Mouse (Mus musculus) MEL-GATA-1-ER (cell line): Measurements from ENCODE around the gene Tmem169.

ENCODE experiments used
- DNase-seq: peaks from one replicate; pipeline ENCODE4 v3.0.0-alpha.2; 2012; ENCODE audit warnings: low read depth; ENCODE audit errors: extremely low read depth

The Tmem169 gene

DNA sequence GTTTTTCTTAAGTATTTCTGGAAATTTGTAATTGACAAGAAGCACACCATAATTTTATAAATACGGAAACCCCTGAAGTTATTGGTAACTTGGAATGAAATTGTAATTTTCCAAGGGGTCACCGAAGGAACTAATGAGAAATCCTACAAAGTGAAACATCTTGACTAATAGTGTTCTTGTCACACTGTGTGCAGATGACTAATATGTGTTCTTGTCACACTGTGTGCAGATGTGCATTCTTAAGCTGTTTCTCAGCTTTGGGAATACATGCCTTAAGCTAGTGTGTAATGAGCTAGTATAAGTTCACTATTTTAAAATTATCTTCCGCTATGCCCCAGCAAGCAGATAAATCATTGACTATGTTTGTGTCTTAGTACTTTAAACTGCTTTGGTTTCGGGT is 39.1 kb downstream of the Tmem169 start:
- no peak for DNase-seq

DNA sequence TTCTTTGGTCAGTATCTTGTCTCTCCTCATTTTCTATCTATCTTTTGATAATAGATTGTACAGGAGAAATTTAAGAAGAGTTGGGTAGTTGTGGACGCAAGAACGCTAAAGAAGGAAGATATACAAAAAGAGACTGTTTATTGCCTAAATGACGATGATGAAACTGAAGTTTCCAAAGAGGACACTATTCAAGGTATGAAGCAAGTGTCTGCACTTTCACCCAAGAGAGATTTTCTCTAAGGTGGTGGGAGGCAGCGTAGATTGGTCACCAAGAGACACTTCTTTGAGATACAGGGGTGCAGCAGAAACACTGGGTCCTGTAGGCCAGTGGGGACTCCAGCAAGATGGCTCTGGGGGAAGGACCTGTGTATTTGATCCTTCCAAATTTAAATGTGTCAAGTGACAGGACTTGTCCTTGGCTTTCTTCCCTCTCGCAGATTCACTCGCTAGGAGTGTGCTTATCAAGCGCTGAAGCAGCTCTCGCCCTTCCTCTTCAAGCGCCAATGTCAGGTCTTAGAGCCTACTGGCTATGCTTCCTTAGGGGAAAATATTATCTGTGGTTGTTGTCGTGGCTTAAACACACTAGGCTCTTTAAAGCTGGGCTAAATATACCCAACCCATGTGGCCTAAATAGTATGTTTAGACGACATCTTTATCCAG is 42.1 kb downstream of the Tmem169 start:
- no peak for DNase-seq

DNA sequence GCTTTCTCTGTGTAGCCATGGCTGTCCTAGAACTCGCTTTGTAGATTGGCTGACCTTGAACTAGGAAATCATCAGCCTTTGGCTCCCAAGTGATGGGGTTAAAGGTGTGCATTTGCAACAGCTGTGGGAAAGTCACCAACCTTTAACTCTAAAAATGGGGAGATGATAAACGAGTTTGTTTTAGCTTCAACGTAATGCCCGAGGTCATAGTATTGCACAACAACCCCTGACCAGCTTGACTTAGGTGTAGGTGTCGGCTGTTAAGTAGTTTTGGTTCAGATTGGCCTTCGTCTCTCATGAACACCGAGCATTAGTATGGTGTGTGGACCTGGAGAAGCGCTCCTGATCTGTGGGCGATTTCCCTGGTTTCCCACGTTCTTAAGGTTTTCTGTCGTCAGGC is 50.6 kb downstream of the Tmem169 start:
- no peak for DNase-seq

DNA sequence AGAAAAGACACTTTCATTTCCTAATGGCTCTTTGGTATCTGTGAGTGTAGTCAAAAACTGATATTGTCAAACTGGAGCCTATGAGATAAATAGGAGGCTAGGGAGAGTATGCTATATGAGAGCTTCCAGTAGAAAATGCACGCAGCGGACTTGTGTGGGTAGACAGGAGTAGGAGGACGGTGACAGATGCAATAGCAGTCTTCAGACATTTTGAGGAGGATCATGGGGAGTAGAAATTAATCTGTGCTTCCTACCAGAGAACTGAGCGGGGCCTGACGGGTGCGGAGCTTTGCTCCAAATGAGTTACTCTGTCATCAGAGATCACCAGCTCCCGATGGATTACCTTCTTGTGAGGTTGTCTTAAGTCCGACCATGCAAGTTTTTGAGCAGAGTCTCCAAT is 52.6 kb downstream of the Tmem169 start:
- DNase-seq, result no peak

DNA sequence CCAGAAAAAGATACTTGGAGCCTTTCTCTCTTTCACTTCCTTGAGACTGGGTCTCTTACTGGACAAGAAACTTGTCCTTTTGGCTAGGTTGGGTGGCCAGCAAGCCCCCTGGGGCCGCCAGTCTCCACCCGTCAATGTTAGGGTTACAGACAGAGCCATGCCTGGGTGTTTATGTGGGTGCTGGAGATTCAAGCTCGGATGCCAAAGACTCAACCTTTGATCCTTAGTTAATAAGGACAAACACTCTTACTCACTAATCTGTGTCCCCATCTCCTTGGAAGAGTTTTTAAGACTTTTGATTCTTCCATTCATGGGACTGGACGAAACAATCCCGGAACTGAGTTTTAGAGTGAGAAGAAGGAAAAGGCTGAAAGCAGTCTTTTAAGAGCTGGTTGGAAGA is 54.2 kb downstream of the Tmem169 start:
- DNase-seq, result no peak

DNA sequence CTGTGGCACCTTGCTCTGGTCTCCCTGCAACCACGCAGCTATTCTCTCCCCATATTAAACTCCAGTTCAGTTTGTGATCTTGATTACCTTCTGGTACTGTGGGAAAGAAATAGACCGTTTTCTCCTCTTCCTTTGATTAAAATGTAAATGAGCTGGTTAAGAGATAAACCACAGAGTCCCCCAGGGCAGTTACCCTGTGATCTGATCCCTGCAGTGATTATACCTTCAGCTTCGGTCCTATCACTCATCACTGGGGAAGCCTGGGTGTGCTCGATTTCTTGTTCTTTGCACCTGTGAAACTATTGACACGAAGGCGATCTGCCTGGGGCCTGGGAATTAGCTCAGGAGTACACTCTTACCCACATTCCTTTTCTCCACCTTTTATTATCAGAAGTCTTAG is 63.7 kb downstream of the Tmem169 start:
- DNase-seq, result no peak
